In genomic region chr7:118982586-118982985, GRCm38 (mm10) we compare ENCODE assay signal across 30 mouse cellular contexts. TPM values are rescaled to one million over a fixed set of nuclear protein-coding genes. Genes with fewer than 3 reads are reported as not detected.
DNase-seq lines count a peak whose midpoint lies in the region; ATAC-seq lines count a peak whose summit lies in the region.
"Had no signal": no experiment of that assay in that cellular context is flagged by ENCODE, and none has a peak within 500 bp of the region (broad histone marks: within the 10 kb centered on the region; RNA-seq: fewer than 3 reads in every experiment).

No protein-coding gene starts in this region.

- no peak overlapping the region for H3K9ac ChIP-seq in liver, embryonic 13.5 days
- H3K9ac ChIP-seq in liver, embryonic 12.5 days: no peak overlapping the region
- H3K9ac ChIP-seq: kidney, embryonic 15.5 days; lung, embryonic 14.5 days; midbrain, embryonic 13.5 days; stomach, embryonic 15.5 days had no signal

- peak; percentile 31; the same call in 1 of the 2 replicates for ATAC-seq in liver, embryonic 13.5 days (ENCODE audit: low read depth)
- ATAC-seq in liver, embryonic 12.5 days: no peak
- ATAC-seq: activated CD4-positive, CD25-positive, alpha-beta regulatory T cell, adult 4 months; forebrain, embryonic 16.5 days; hindbrain, embryonic 16.5 days; midbrain, embryonic 13.5 days had no signal

- no peaks in the 10 kb centered on the region for H3K27me3 ChIP-seq in liver, embryonic 13.5 days
- no peaks in the 10 kb centered on the region for H3K27me3 ChIP-seq in liver, embryonic 12.5 days (replicated peaks)
- H3K27me3 ChIP-seq: kidney, embryonic 15.5 days; midbrain, embryonic 13.5 days; neural tube, embryonic 13.5 days; stomach, embryonic 15.5 days had no signal

- H3K9me3 ChIP-seq in liver, embryonic 13.5 days (replicated peaks): no peaks in the 10 kb centered on the region
- no peaks in the 10 kb centered on the region for H3K9me3 ChIP-seq in liver, embryonic 12.5 days (replicated peaks)
- H3K9me3 ChIP-seq: hindbrain, embryonic 10.5 days; kidney, embryonic 15.5 days; midbrain, embryonic 13.5 days; neural tube, embryonic 13.5 days; stomach, embryonic 15.5 days had no signal

- no peak overlapping the region for H3K4me2 ChIP-seq in liver, embryonic 13.5 days
- no peak overlapping the region for H3K4me2 ChIP-seq in liver, embryonic 12.5 days
- H3K4me2 ChIP-seq: kidney, embryonic 15.5 days; lung, embryonic 14.5 days; midbrain, embryonic 13.5 days; neural tube, embryonic 13.5 days; stomach, embryonic 15.5 days had no signal

- H3K36me3 ChIP-seq in liver, embryonic 13.5 days: no peaks in the 10 kb centered on the region
- H3K36me3 ChIP-seq in liver, embryonic 12.5 days: no peaks in the 10 kb centered on the region

- no peaks in the 10 kb centered on the region for H3K4me1 ChIP-seq in liver, embryonic 13.5 days (replicated peaks)
- H3K4me1 ChIP-seq in liver, embryonic 12.5 days: no peaks in the 10 kb centered on the region
- H3K4me1 ChIP-seq: kidney, embryonic 15.5 days; stomach, embryonic 15.5 days had no signal

- H3K4me3 ChIP-seq in liver, embryonic 13.5 days (replicated peaks): no peak overlapping the region
- no peak overlapping the region for H3K4me3 ChIP-seq in liver, embryonic 12.5 days
- H3K4me3 ChIP-seq: erythroblast, embryonic 14.5 days; hindbrain, embryonic 10.5 days; kidney, embryonic 15.5 days; midbrain, embryonic 13.5 days; neural tube, embryonic 13.5 days; stomach, embryonic 15.5 days had no signal

- H3K27ac ChIP-seq in liver, embryonic 13.5 days: no peak overlapping the region
- no peak overlapping the region for H3K27ac ChIP-seq in liver, embryonic 12.5 days
- H3K27ac ChIP-seq: hindbrain, embryonic 10.5 days; kidney, embryonic 15.5 days; midbrain, embryonic 13.5 days; stomach, embryonic 15.5 days had no signal

- peak; percentile 30 for DNase-seq in cerebellum, adult 9-10 months
- no peak for DNase-seq in cerebellum, adult 11 months
- DNase-seq in liver, embryonic 13.5 days: no peak
- peak; percentile 11 for DNase-seq in 3T3-L1 (ENCODE audit: low read depth, low spot score)
- DNase-seq in gonadal fat pad, adult 2 months (ENCODE audit: low read depth): peak; percentile 45
- no peak for DNase-seq in retina, embryonic 14.5 days (ENCODE audit: low spot score)
- DNase-seq: B cell, adult 2 months; cerebellum, postnatal 14 days; gastrocnemius, postnatal 10 days; heart, postnatal 14 days; kidney, adult 18-20 months; kidney, postnatal 25 days; layer of hippocampus, postnatal 36 days; left cerebral cortex, postnatal 4 days; lung, embryonic 14.5 days; lung, postnatal 4 days; retina, postnatal 1 day; right cerebral cortex, postnatal 14 days; thymus, adult 18-20 months; thymus, postnatal 36 days had no signal

- WGBS in liver, embryonic 13.5 days (ENCODE audit: insufficient replicate concordance): 61% methylated on average over 4 of the region's 4 CpGs
- WGBS in liver, embryonic 12.5 days (ENCODE audit: insufficient replicate concordance): 53% methylated on average over 4 of the region's 4 CpGs

RNA-seq across cellular contexts. Expression of gene Gprc5b, which starts 12.4 kb away (rescaled TPM):
- 0.20 and 0.37 TPM in 2 replicates for polyA plus RNA-seq in liver, embryonic 13.5 days (2015; fragmentation: Nextera tagmentation; extraction: Ambion mirVana)
- polyA plus RNA-seq in liver, embryonic 12.5 days (2016; fragmentation: Nextera tagmentation; extraction: Ambion mirVana): 0.46 and 0.73 TPM in 2 replicates
- 27.9 and 56.2 TPM in 2 replicates for polyA plus RNA-seq in gonadal fat pad, adult 2 months (2012; rRNA removed)

Comparison
In these comparisons a context has a peak if more than half of its experiments do, and no peak if none do; other contexts are left out.
1. DNase-seq: peak in cerebellum, adult 9-10 months (single experiment), 3T3-L1 (single experiment) and gonadal fat pad, adult 2 months (single experiment); none in cerebellum, adult 11 months (single experiment), liver, embryonic 13.5 days (single experiment) and retina, embryonic 14.5 days (single experiment).
2. RNA of gene Gprc5b, which starts 12.4 kb away (polyA plus RNA-seq): 27.9 to 56.2 TPM in gonadal fat pad, adult 2 months; 0.46 to 0.73 TPM in liver, embryonic 12.5 days and 0.20 to 0.37 TPM in liver, embryonic 13.5 days; every median in the first group is over 10 times any median in the second.